Mouse (Mus musculus) Patski (cell line): Measurements from ENCODE around the gene Vcl. TPM values are rescaled to one million over a fixed set of nuclear protein-coding genes. Genes with fewer than 3 reads are reported as not detected.
A peak's percentile ranks its signal among the peaks of the same experiment; 100 is the strongest.

Experiments used
- ATAC-seq: fragments of 100-300 bp; one replicate; pipeline ENCODE4 v1.8.0; 2021
- CTCF ChIA-PET: fragments of 350-600 bp; sonication (Branson Sonifier 250); formaldehyde crosslinking; loops from one replicate; lab custom pipeline; 2022; ENCODE audit warnings: inconsistent platforms; lab: Charles Lee
- POLR2A ChIA-PET: fragments of 350-600 bp; sonication (Branson Sonifier 250); formaldehyde crosslinking; loops from one replicate; lab custom pipeline; 2022; ENCODE audit warnings: antibody characterized with exemption, inconsistent platforms; lab: Charles Lee
- DNase-seq: peaks from one replicate; pipeline ENCODE4 v3.0.0-alpha.2; 2011; ENCODE audit warnings: low read depth, low spot score
- H3K27me3 ChIP-seq: fragments of 371-371 bp; one replicate; pipeline ENCODE4 v1.5.1; 2021
- CTCF ChIP-seq: fragments of 100-300 bp; IDR thresholded peaks from one replicate; pipeline ENCODE4 v1.5.1; 2021
- in situ Hi-C: fragments of 300-500 bp; cut with MboI; formaldehyde crosslinking; loops from 3 replicates; pipeline ENCODE4 v1.11.1; 2018; ENCODE audit warnings: low pct_unique_long_range_greater_than_20kb, mixed read lengths
- polyA plus RNA-seq: library from polyadenylated mRNA; unstranded; gene quantifications from one replicate; pipeline ENCODE4 v1.2.3, GENCODE M21; 2021

The Vcl gene
- polyA plus RNA-seq, 1 experiment from 2014 or later = 255 TPM

GRCm38 (mm10) chr14:21029025-21029659 lies 99.9 kb downstream of the Vcl start:
- TF ChIP-seq CTCF = no peak
- no peak for DNase-seq
- no peak for ATAC-seq
- CTCF ChIA-PET = interaction anchor here (1.0 kb wide), 1 partner anchor 92 kb away, joined by 3 read pairs; no protein-coding TSS in a partner anchor
- POLR2A ChIA-PET = interaction anchor here (1.1 kb wide), 1 partner anchor 9 kb away, joined by 4 read pairs; no protein-coding TSS in a partner anchor
- in situ Hi-C loops = no loop called here
- H3K27me3 ChIP-seq = no peaks in the 10 kb centered on the region

GRCm38 (mm10) chr14:21031783-21032511 lies 102.7 kb downstream of the Vcl start:
- in situ Hi-C loops = no loop called here
- CTCF ChIA-PET = no interaction called here
- POLR2A ChIA-PET = no interaction called here
- ATAC-seq (peak; percentile 26), DNase-seq (no peak)
- no peak for TF ChIP-seq CTCF
- no peaks in the 10 kb centered on the region for H3K27me3 ChIP-seq

GRCm38 (mm10) chr14:21034271-21034670 lies 105.1 kb downstream of the Vcl start:
- CTCF ChIA-PET = no interaction called here

GRCm38 (mm10) chr14:21034791-21035190 lies 105.6 kb downstream of the Vcl start:
- POLR2A ChIA-PET = no interaction called here
- no peak for ATAC-seq
- CTCF ChIA-PET = no interaction called here
- in situ Hi-C loops = no loop called here
- no peak for TF ChIP-seq CTCF
- no peak for DNase-seq
- H3K27me3 ChIP-seq = no peaks in the 10 kb centered on the region

More at GRCm38 (mm10) chr14:21034271-21034670, 105.1 kb downstream of the Vcl start:
- DNase-seq (no peak), ATAC-seq (no peak)
- no peak for TF ChIP-seq CTCF
- POLR2A ChIA-PET = no interaction called here
- in situ Hi-C loops = no loop called here
- H3K27me3 ChIP-seq = no peaks in the 10 kb centered on the region

GRCm38 (mm10) chr14:21039077-21039476 lies 109.9 kb downstream of the Vcl start:
- no peak for ATAC-seq
- DNase-seq = no peak
- TF ChIP-seq CTCF = no peak
- in situ Hi-C loops = no loop called here
- no peaks in the 10 kb centered on the region for H3K27me3 ChIP-seq
- ChIA-PET CTCF (interaction anchor here (1.1 to 2.2 kb wide), 4 partner anchors 10 to 44 kb away, joined by 3 to 7 read pairs (median 4); no protein-coding TSS in a partner anchor), POLR2A (interaction anchor here (0.7 kb wide), 1 partner anchor 1264 kb away, joined by 4 read pairs; no protein-coding TSS in a partner anchor)

GRCm38 (mm10) chr14:21039623-21040022 lies 110.4 kb downstream of the Vcl start:
- in situ Hi-C loops = no loop called here
- CTCF ChIA-PET = interaction anchor here (1.1 to 2.2 kb wide), 5 partner anchors 9 to 69 kb away, joined by 3 to 7 read pairs (median 3); no protein-coding TSS in a partner anchor
- DNase-seq = no peak

GRCm38 (mm10) chr14:21047840-21048239 lies 118.6 kb downstream of the Vcl start:
- ChIA-PET CTCF (no interaction called here), POLR2A (no interaction called here)
- DNase-seq = no peak
- H3K27me3 ChIP-seq = no peaks in the 10 kb centered on the region
- no peak for TF ChIP-seq CTCF
- in situ Hi-C loops = no loop called here
- ATAC-seq = no peak

More at GRCm38 (mm10) chr14:21039623-21040022, 110.4 kb downstream of the Vcl start:
- TF ChIP-seq CTCF = no peak
- H3K27me3 ChIP-seq = no peaks in the 10 kb centered on the region
- POLR2A ChIA-PET = no interaction called here
- no peak for ATAC-seq

- no peaks in the 10 kb centered on the region for H3K27me3 ChIP-seq
- ChIA-PET CTCF (interaction anchor here (0.8 to 1.6 kb wide), 5 partner anchors 9 to 245 kb away, joined by 3 to 7 read pairs (median 4); no protein-coding TSS in a partner anchor), POLR2A (no interaction called here)
- in situ Hi-C loops = no loop called here
- no peak for TF ChIP-seq CTCF
- DNase-seq = no peak
- ATAC-seq = no peak
Observed at GRCm38 (mm10) chr14:21048879-21049278, 119.7 kb downstream of the Vcl start.

GRCm38 (mm10) chr14:21050734-21051133 lies 121.5 kb downstream of the Vcl start:
- no peak for TF ChIP-seq CTCF
- ChIA-PET POLR2A (interaction anchor here (0.6 to 0.7 kb wide), 2 partner anchors 25 to 53 kb away, joined by 4 read pairs; no protein-coding TSS in a partner anchor), CTCF (interaction anchor here (2.1 kb wide), 1 partner anchor 59 kb away, joined by 6 read pairs; no protein-coding TSS in a partner anchor)
- H3K27me3 ChIP-seq = no peaks in the 10 kb centered on the region
- DNase-seq (no peak), ATAC-seq (no peak)
- in situ Hi-C loops = loop anchor here (5.0 kb wide), 1 partner anchor 62 kb away; no protein-coding TSS in a partner anchor

GRCm38 (mm10) chr14:21051380-21052111 lies 122.3 kb downstream of the Vcl start:
- no peak for TF ChIP-seq CTCF
- ChIA-PET POLR2A (interaction anchor here (0.5 to 1.1 kb wide), 5 partner anchors 13 to 1836 kb away, joined by 3 to 5 read pairs (median 3); no protein-coding TSS in a partner anchor), CTCF (interaction anchor here (1.8 to 2.1 kb wide), 2 partner anchors 18 to 58 kb away, joined by 4 to 6 read pairs; no protein-coding TSS in a partner anchor)
- DNase-seq (no peak), ATAC-seq (peak; percentile 41)
- H3K27me3 ChIP-seq = no peaks in the 10 kb centered on the region
- in situ Hi-C loops = loop anchor here (5.0 kb wide), 1 partner anchor 61 kb away; no protein-coding TSS in a partner anchor
